Mouse (Mus musculus) thymus, adult 2 months (tissue): ENCODE results near the gene Olfr518.

Experiments used
- CTCF ChIP-seq: fragments of 200-500 bp; IDR thresholded peaks from 2 replicates; pipeline ENCODE4 v1.5.1; 2012; ENCODE audit warnings: mild to moderate bottlenecking, control low read depth, low read length, moderate library complexity, borderline replicate concordance; ENCODE audit not compliant: control insufficient read depth, poor library complexity, insufficient read depth; ENCODE audit errors: extremely low read depth
- POLR2A ChIP-seq: fragments of 200-500 bp; IDR thresholded peaks from 2 replicates; pipeline ENCODE4 v1.6.1; 2012; ENCODE audit warnings: mild to moderate bottlenecking, low read length, control low read depth, moderate library complexity; ENCODE audit not compliant: control insufficient read depth, poor library complexity, insufficient read depth; ENCODE audit errors: extremely low read depth

- TF ChIP-seq CTCF (no peak), POLR2A (no peak)
Observed at GRCm38 (mm10) chr7:108884906-108885305, at the start of gene Olfr518.
